Mouse (Mus musculus): Measurements from ENCODE around the gene Selenok. TPM values are rescaled to one million over a fixed set of nuclear protein-coding genes. Genes with fewer than 3 reads are reported as not detected.

The Selenok gene
- total and polyA plus RNA-seq, 3 experiments, result 49.8 to 71.1 TPM; not detected in 1

- TF ChIP-seq BHLHE40 (IDR thresholded peaks at IDR 0.05; ENCODE audit: borderline replicate concordance, low read depth, low read length), result no peak
- no peak for TF ChIP-seq MAZ (IDR thresholded peaks at IDR 0.05; ENCODE audit: low read depth, low read length)
- no peak for TF ChIP-seq CTCF (IDR thresholded peaks at IDR 0.05 in 2 of 3, conservative IDR thresholded peaks at IDR 0.05 in 1 of 3; ENCODE audit: control insufficient read depth in 1 of 3, insufficient read depth in 1 of 3, low read depth in 2 of 3, low read length in 3 of 3, poor library complexity in 1 of 3, severe bottlenecking in 1 of 3)
- TF ChIP-seq UBTF (IDR thresholded peaks at IDR 0.05; ENCODE audit: borderline replicate concordance, insufficient read depth, low read depth, low read length), result no peak
- TF ChIP-seq NELFE (IDR thresholded peaks at IDR 0.05; ENCODE audit: low read depth, low read length), result no peak
- TF ChIP-seq E2F4 (IDR thresholded peaks at IDR 0.05; ENCODE audit: borderline replicate concordance, low read depth, low read length), result no peak
- H3K9me3 ChIP-seq (replicated peaks; ENCODE audit: insufficient read depth, low read length), result no peaks in the 10 kb centered on the region
- H3K4me1 ChIP-seq (ENCODE audit: control insufficient read depth in 1 of 2, insufficient read depth in 2 of 2, low read length in 2 of 2), result no peaks in the 10 kb centered on the region
- no peaks in the 10 kb centered on the region for H3K36me3 ChIP-seq (ENCODE audit: control insufficient read depth in 1 of 2, insufficient read depth in 2 of 2, low read length in 2 of 2)
- H3K27me3 ChIP-seq (ENCODE audit: control insufficient read depth in 1 of 2, insufficient read depth in 2 of 2, low read length in 2 of 2), result no peaks in the 10 kb centered on the region; a peak in 1 of 4 replicates
- H3K4me3 ChIP-seq (ENCODE audit: control insufficient read depth in 1 of 2, insufficient read depth in 1 of 2, low read depth in 2 of 2, low read length in 2 of 2), result no peak overlapping the region
- H3K9ac ChIP-seq (ENCODE audit: control insufficient read depth, low read depth, low read length, poor library complexity, severe bottlenecking), result no peak overlapping the region
- no peak overlapping the region for H3K27ac ChIP-seq (ENCODE audit: control insufficient read depth, low read depth, low read length)
- no peak for DNase-seq (ENCODE audit: low read depth, low spot score)
- no peaks in the 10 kb centered on the region for H3K79me2 ChIP-seq (ENCODE audit: control insufficient read depth, insufficient read depth, low read length, poor library complexity)
Measured at GRCm38 (mm10) chr14:30009864-30010560, 41.9 kb downstream of the Selenok start.

GRCm38 (mm10) chr14:30011886-30012560, 43.9 kb downstream of the Selenok start:
- DNase-seq (ENCODE audit: low read depth, low spot score), result no peak
- Histone ChIP-seq H3K27me3 (ENCODE audit: control insufficient read depth in 1 of 2, insufficient read depth in 2 of 2, low read length in 2 of 2) (no peaks in the 10 kb centered on the region; a peak in 1 of 4 replicates), H3K4me3 (ENCODE audit: control insufficient read depth in 1 of 2, insufficient read depth in 1 of 2, low read depth in 2 of 2, low read length in 2 of 2) (no peak overlapping the region), H3K9me3 (replicated peaks; ENCODE audit: insufficient read depth, low read length) (no peaks in the 10 kb centered on the region), H3K4me1 (ENCODE audit: control insufficient read depth in 1 of 2, insufficient read depth in 2 of 2, low read length in 2 of 2) (no peaks in the 10 kb centered on the region), H3K79me2 (ENCODE audit: control insufficient read depth, insufficient read depth, low read length, poor library complexity) (no peaks in the 10 kb centered on the region), H3K9ac (ENCODE audit: control insufficient read depth, low read depth, low read length, poor library complexity, severe bottlenecking) (no peak overlapping the region), H3K36me3 (ENCODE audit: control insufficient read depth in 1 of 2, insufficient read depth in 2 of 2, low read length in 2 of 2) (no peaks in the 10 kb centered on the region), H3K27ac (ENCODE audit: control insufficient read depth, low read depth, low read length) (no peak overlapping the region)
- TF ChIP-seq POLR2AphosphoS2 (IDR thresholded peaks at IDR 0.05; ENCODE audit: low read length) (no peak), ELF1 (IDR thresholded peaks at IDR 0.05; ENCODE audit: low read depth, low read length) (no peak), SIN3A (IDR thresholded peaks at IDR 0.05; ENCODE audit: low read length) (no peak), GABPA (IDR thresholded peaks at IDR 0.05; ENCODE audit: low read depth, low read length) (no peak), USF1 (IDR thresholded peaks at IDR 0.05; ENCODE audit: low read depth, low read length) (no peak), CHD2 (IDR thresholded peaks at IDR 0.05; ENCODE audit: low read length) (no peak), MAFK (IDR thresholded peaks at IDR 0.05; ENCODE audit: borderline replicate concordance, low read depth, low read length) (no peak)

- Histone ChIP-seq H3K79me2 (ENCODE audit: control insufficient read depth, insufficient read depth, low read length, poor library complexity) (no peaks in the 10 kb centered on the region), H3K27ac (ENCODE audit: control insufficient read depth, low read depth, low read length) (no peak overlapping the region), H3K27me3 (ENCODE audit: control insufficient read depth in 1 of 2, insufficient read depth in 2 of 2, low read length in 2 of 2) (no peaks in the 10 kb centered on the region; a peak in 1 of 4 replicates), H3K36me3 (ENCODE audit: control insufficient read depth in 1 of 2, insufficient read depth in 2 of 2, low read length in 2 of 2) (no peaks in the 10 kb centered on the region), H3K9me3 (replicated peaks; ENCODE audit: insufficient read depth, low read length) (no peaks in the 10 kb centered on the region), H3K4me1 (ENCODE audit: control insufficient read depth in 1 of 2, insufficient read depth in 2 of 2, low read length in 2 of 2) (no peaks in the 10 kb centered on the region), H3K4me3 (ENCODE audit: control insufficient read depth in 1 of 2, insufficient read depth in 1 of 2, low read depth in 2 of 2, low read length in 2 of 2) (no peak overlapping the region), H3K9ac (ENCODE audit: control insufficient read depth, low read depth, low read length, poor library complexity, severe bottlenecking) (no peak overlapping the region)
- no peak for DNase-seq (ENCODE audit: low read depth, low spot score)
- TF ChIP-seq UBTF (IDR thresholded peaks at IDR 0.05; ENCODE audit: borderline replicate concordance, insufficient read depth, low read depth, low read length) (no peak), POLR2A (IDR thresholded peaks at IDR 0.05; ENCODE audit: control insufficient read depth in 1 of 2, insufficient read depth in 1 of 2, low read depth in 1 of 2, low read length in 2 of 2, poor library complexity in 1 of 2) (no peak), TAL1 (IDR thresholded peaks at IDR 0.05; ENCODE audit: low read length) (no peak), BHLHE40 (IDR thresholded peaks at IDR 0.05; ENCODE audit: borderline replicate concordance, low read depth, low read length) (no peak), E2F4 (IDR thresholded peaks at IDR 0.05; ENCODE audit: borderline replicate concordance, low read depth, low read length) (no peak), MAFK (IDR thresholded peaks at IDR 0.05; ENCODE audit: borderline replicate concordance, low read depth, low read length) (no peak), GATA1 (IDR thresholded peaks at IDR 0.05; ENCODE audit: low read depth, low read length) (no peak), RCOR1 (IDR thresholded peaks at IDR 0.05; ENCODE audit: low read depth, low read length) (no peak), KAT2A (conservative IDR thresholded peaks at IDR 0.05; ENCODE audit: low read depth, low read length) (no peak)
Measured at GRCm38 (mm10) chr14:30014487-30014886, 46.4 kb downstream of the Selenok start.

All from MEL (cell line).